Mouse (Mus musculus): ENCODE results near the gene Rab19.
"Not testable (repeated sequence)": the region's sequence is repeated elsewhere in the genome, so short reads cannot be mapped to it uniquely, and the experiment has no call there.

Rab19 gene

GRCm38 (mm10) chr6:39379749-39380148 is 1.2 kb upstream of the Rab19 start:
- DNase-seq (ENCODE audit: low spot score), result peak; percentile 88

- no peak for DNase-seq (ENCODE audit: low spot score)
These were observed 699 bp upstream of the Rab19 start for GRCm38 (mm10) chr6:39380276-39380675.

GRCm38 (mm10) chr6:39389988-39390387 is 9.0 kb downstream of the Rab19 start:
- DNase-seq (ENCODE audit: low spot score), result no peak

GRCm38 (mm10) chr6:39395471-39395870 is 14.5 kb downstream of the Rab19 start:
- DNase-seq (ENCODE audit: low spot score), result no peak

GRCm38 (mm10) chr6:39395916-39396315 is 14.9 kb downstream of the Rab19 start:
- no peak for DNase-seq (ENCODE audit: low spot score)

GRCm38 (mm10) chr6:39397046-39397445 is 16.1 kb downstream of the Rab19 start:
- DNase-seq (ENCODE audit: low spot score), result no peak

- no peak for DNase-seq (ENCODE audit: low spot score)
These were observed 17.4 kb downstream of the Rab19 start for GRCm38 (mm10) chr6:39398342-39398741.

GRCm38 (mm10) chr6:39400343-39400742 is 19.4 kb downstream of the Rab19 start:
- no peak for DNase-seq (ENCODE audit: low spot score)

- DNase-seq (ENCODE audit: low spot score), result no peak
These were observed 22.2 kb downstream of the Rab19 start for GRCm38 (mm10) chr6:39403136-39403535.

- no peak for DNase-seq (ENCODE audit: low spot score)
These were observed 25.5 kb downstream of the Rab19 start for GRCm38 (mm10) chr6:39406480-39406879.

GRCm38 (mm10) chr6:39414106-39414505 is 33.1 kb downstream of the Rab19 start:
- DNase-seq (ENCODE audit: low spot score), result no peak

GRCm38 (mm10) chr6:39415762-39416161 is 34.8 kb downstream of the Rab19 start:
- peak; percentile 80 for DNase-seq (ENCODE audit: low spot score)

- DNase-seq (ENCODE audit: low spot score), result not testable (repeated sequence)
These were observed 35.7 kb downstream of the Rab19 start for GRCm38 (mm10) chr6:39416654-39417053.

- DNase-seq (ENCODE audit: low spot score), result no peak
These were observed 38.4 kb downstream of the Rab19 start for GRCm38 (mm10) chr6:39419386-39419850.

- DNase-seq (ENCODE audit: low spot score), result peak; percentile 84
These were observed 39.1 kb downstream of the Rab19 start, which contains the start of gene Mkrn1 for GRCm38 (mm10) chr6:39419851-39420721. TSS of gene Mkrn1 (minus strand) at chr6:39420462.

- DNase-seq (ENCODE audit: low spot score), result no peak
These were observed 39.9 kb downstream of the Rab19 start for GRCm38 (mm10) chr6:39420867-39421266.

- no peak for DNase-seq (ENCODE audit: low spot score)
These were observed 42.2 kb downstream of the Rab19 start for GRCm38 (mm10) chr6:39423130-39423551.

GRCm38 (mm10) chr6:39423686-39424085 is 42.7 kb downstream of the Rab19 start:
- no peak for DNase-seq (ENCODE audit: low spot score)

GRCm38 (mm10) chr6:39425181-39425580 is 44.2 kb downstream of the Rab19 start:
- no peak for DNase-seq (ENCODE audit: low spot score)

- no peak for DNase-seq (ENCODE audit: low spot score)
These were observed 45.8 kb downstream of the Rab19 start for GRCm38 (mm10) chr6:39426725-39427124.

GRCm38 (mm10) chr6:39427276-39428003 is 46.5 kb downstream of the Rab19 start:
- DNase-seq (ENCODE audit: low spot score), result no peak

- DNase-seq (ENCODE audit: low spot score), result no peak
These were observed 48.2 kb downstream of the Rab19 start for GRCm38 (mm10) chr6:39429007-39429788.
